Mouse (Mus musculus): ENCODE results near the gene Gm4779.

- TF ChIP-seq CTCF (IDR thresholded peaks at IDR 0.05; ENCODE audit: low read depth) = no peak
- TF ChIP-seq EP300 (optimal IDR thresholded peaks at IDR 0.05) = no peak
Observed at GRCm38 (mm10) chrX:101741064-101741433, 53.2 kb downstream of the Gm4779 start.
